Mouse (Mus musculus): ENCODE measurements around the gene Depdc7. TPM values are rescaled to one million over a fixed set of nuclear protein-coding genes. Genes with fewer than 3 reads are reported as not detected.

Depdc7 gene
- polyA plus RNA-seq (2016; fragmentation: Nextera tagmentation; extraction: Ambion mirVana) = 3.9 and 4.6 TPM in 2 replicates

- H3K27me3 ChIP-seq (replicated peaks) = peaks cover 9% of the 10 kb centered on the region; the same call in 1 of the 2 replicates
- H3K36me3 ChIP-seq = no peaks in the 10 kb centered on the region
- peak; percentile 91 for ATAC-seq (ENCODE audit: insufficient number of reproducible peaks, low FRiP score)
- peak within 1 kb of the TSS; percentile 89 for H3K9ac ChIP-seq
- H3K4me2 ChIP-seq = peak within 1 kb of the TSS; percentile 95
- H3K9me3 ChIP-seq (replicated peaks) = no peaks in the 10 kb centered on the region
- peaks cover 13% of the 10 kb centered on the region for H3K4me1 ChIP-seq (replicated peaks)
- WGBS = under 1% methylated on average over 31 of the region's 31 CpGs
- peak within 1 kb of the TSS; percentile 84 for H3K4me3 ChIP-seq
- no peak within 1 kb of the TSS for H3K27ac ChIP-seq (ENCODE audit: poor library complexity, severe bottlenecking)
These were observed at the start of gene Depdc7 for GRCm38 (mm10) chr2:104742741-104743064. Gene Depdc7, minus strand, starts transcription at chr2:104742878.

GRCm38 (mm10) chr2:104774763-104775162 is 32.1 kb upstream of the Depdc7 start:
- Histone ChIP-seq H3K36me3 (peaks cover 56% of the 10 kb centered on the region), H3K9ac (no peak overlapping the region), H3K27me3 (replicated peaks) (no peaks in the 10 kb centered on the region), H3K9me3 (replicated peaks) (no peaks in the 10 kb centered on the region), H3K4me2 (no peak overlapping the region), H3K27ac (ENCODE audit: poor library complexity, severe bottlenecking) (no peak overlapping the region), H3K4me3 (no peak overlapping the region), H3K4me1 (replicated peaks) (no peaks in the 10 kb centered on the region)
- no peak for ATAC-seq (ENCODE audit: insufficient number of reproducible peaks, low FRiP score)
- WGBS = 77% methylated on average over 1 of the region's 1 CpGs

GRCm38 (mm10) chr2:104768697-104769096 is 26.0 kb upstream of the Depdc7 start:
- Histone ChIP-seq H3K9me3 (replicated peaks) (no peaks in the 10 kb centered on the region), H3K4me3 (no peak overlapping the region), H3K4me1 (replicated peaks) (0 out of 2 replicates have a peak, but pooled peaks cover 3% of the 10 kb centered on the region), H3K36me3 (peaks cover 47% of the 10 kb centered on the region), H3K4me2 (no peak overlapping the region), H3K9ac (no peak overlapping the region), H3K27me3 (replicated peaks) (no peaks in the 10 kb centered on the region), H3K27ac (ENCODE audit: poor library complexity, severe bottlenecking) (no peak overlapping the region)
- WGBS = 93% methylated on average over 1 of the region's 1 CpGs
- no peak for ATAC-seq (ENCODE audit: insufficient number of reproducible peaks, low FRiP score)

GRCm38 (mm10) chr2:104764018-104764417 is 21.3 kb upstream of the Depdc7 start:
- Histone ChIP-seq H3K36me3 (peaks cover 35% of the 10 kb centered on the region), H3K9ac (no peak overlapping the region), H3K4me2 (no peak overlapping the region), H3K4me1 (replicated peaks) (0 out of 2 replicates have a peak, but pooled peaks cover 9% of the 10 kb centered on the region), H3K27me3 (replicated peaks) (no peaks in the 10 kb centered on the region), H3K9me3 (replicated peaks) (no peaks in the 10 kb centered on the region), H3K27ac (ENCODE audit: poor library complexity, severe bottlenecking) (no peak overlapping the region), H3K4me3 (no peak overlapping the region)
- 83% methylated on average over 4 of the region's 4 CpGs for WGBS
- no peak for ATAC-seq (ENCODE audit: insufficient number of reproducible peaks, low FRiP score)

GRCm38 (mm10) chr2:104763134-104763703 is 20.5 kb upstream of the Depdc7 start:
- Histone ChIP-seq H3K9me3 (replicated peaks) (no peaks in the 10 kb centered on the region), H3K9ac (no peak overlapping the region), H3K27ac (ENCODE audit: poor library complexity, severe bottlenecking) (peak overlapping the region; percentile 36; the same call in 1 of the 2 replicates), H3K4me2 (no peak overlapping the region), H3K27me3 (replicated peaks) (no peaks in the 10 kb centered on the region), H3K36me3 (peaks cover 34% of the 10 kb centered on the region), H3K4me1 (replicated peaks) (0 out of 2 replicates have a peak, but pooled peaks cover 9% of the 10 kb centered on the region), H3K4me3 (no peak overlapping the region)
- 43% methylated on average over 8 of the region's 8 CpGs for WGBS
- no peak for ATAC-seq (ENCODE audit: insufficient number of reproducible peaks, low FRiP score)

GRCm38 (mm10) chr2:104750611-104751010 is 7.9 kb upstream of the Depdc7 start:
- ATAC-seq (ENCODE audit: insufficient number of reproducible peaks, low FRiP score) = no peak

GRCm38 (mm10) chr2:104748652-104749183 is 6.0 kb upstream of the Depdc7 start:
- Histone ChIP-seq H3K4me2 (no peak overlapping the region), H3K9ac (no peak overlapping the region), H3K27ac (ENCODE audit: poor library complexity, severe bottlenecking) (no peak overlapping the region), H3K4me1 (replicated peaks) (no peaks in the 10 kb centered on the region), H3K4me3 (no peak overlapping the region), H3K27me3 (replicated peaks) (no peaks in the 10 kb centered on the region), H3K9me3 (replicated peaks) (no peaks in the 10 kb centered on the region), H3K36me3 (peaks cover 10% of the 10 kb centered on the region; the same call in 1 of the 2 replicates)
- 80% methylated on average over 5 of the region's 5 CpGs for WGBS
- no peak for ATAC-seq (ENCODE audit: insufficient number of reproducible peaks, low FRiP score)

More at GRCm38 (mm10) chr2:104750611-104751010, 7.9 kb upstream of the Depdc7 start:
- H3K4me3 ChIP-seq = no peak overlapping the region
- no peak overlapping the region for H3K27ac ChIP-seq (ENCODE audit: poor library complexity, severe bottlenecking)
- H3K27me3 ChIP-seq (replicated peaks) = no peaks in the 10 kb centered on the region
- no peaks in the 10 kb centered on the region for H3K4me1 ChIP-seq (replicated peaks)
- H3K4me2 ChIP-seq = no peak overlapping the region
- no peak overlapping the region for H3K9ac ChIP-seq
- peaks cover 10% of the 10 kb centered on the region; the same call in 1 of the 2 replicates for H3K36me3 ChIP-seq
- 65% methylated on average over 3 of the region's 3 CpGs for WGBS
- no peaks in the 10 kb centered on the region for H3K9me3 ChIP-seq (replicated peaks)

- Histone ChIP-seq H3K9me3 (replicated peaks) (no peaks in the 10 kb centered on the region), H3K4me2 (no peak overlapping the region), H3K9ac (no peak overlapping the region), H3K27ac (ENCODE audit: poor library complexity, severe bottlenecking) (no peak overlapping the region), H3K27me3 (replicated peaks) (peaks cover 4% of the 10 kb centered on the region; the same call in 1 of the 2 replicates), H3K4me1 (replicated peaks) (peaks cover 11% of the 10 kb centered on the region), H3K4me3 (no peak overlapping the region), H3K36me3 (no peaks in the 10 kb centered on the region)
- ATAC-seq (ENCODE audit: insufficient number of reproducible peaks, low FRiP score) = no peak
- WGBS = 46% methylated on average over 8 of the region's 8 CpGs
These were observed 3.6 kb upstream of the Depdc7 start for GRCm38 (mm10) chr2:104746251-104746650.

- no peaks in the 10 kb centered on the region for H3K36me3 ChIP-seq
- no peak overlapping the region for H3K4me2 ChIP-seq
- no peak for ATAC-seq (ENCODE audit: insufficient number of reproducible peaks, low FRiP score)
- no peak overlapping the region for H3K9ac ChIP-seq
- peaks cover 9% of the 10 kb centered on the region; the same call in 1 of the 2 replicates for H3K27me3 ChIP-seq (replicated peaks)
- no peak overlapping the region for H3K27ac ChIP-seq (ENCODE audit: poor library complexity, severe bottlenecking)
- peaks cover 13% of the 10 kb centered on the region for H3K4me1 ChIP-seq (replicated peaks)
- 52% methylated on average over 5 of the region's 5 CpGs for WGBS
- no peak overlapping the region for H3K4me3 ChIP-seq
- no peaks in the 10 kb centered on the region for H3K9me3 ChIP-seq (replicated peaks)
These were observed 1.3 kb upstream of the Depdc7 start for GRCm38 (mm10) chr2:104743971-104744370.

GRCm38 (mm10) chr2:104743160-104743559 is 482 bp upstream of the Depdc7 start:
- Histone ChIP-seq H3K36me3 (no peaks in the 10 kb centered on the region), H3K4me3 (peak overlapping the region; percentile 84), H3K9me3 (replicated peaks) (no peaks in the 10 kb centered on the region), H3K9ac (no peak overlapping the region), H3K27ac (ENCODE audit: poor library complexity, severe bottlenecking) (no peak overlapping the region), H3K4me1 (replicated peaks) (peaks cover 13% of the 10 kb centered on the region), H3K4me2 (peak overlapping the region; percentile 95), H3K27me3 (replicated peaks) (peaks cover 9% of the 10 kb centered on the region; the same call in 1 of the 2 replicates)
- no peak for ATAC-seq (ENCODE audit: insufficient number of reproducible peaks, low FRiP score)
- WGBS = 14% methylated on average over 7 of the region's 7 CpGs

GRCm38 (mm10) chr2:104741896-104742740 is 560 bp downstream of the Depdc7 start:
- Histone ChIP-seq H3K27ac (ENCODE audit: poor library complexity, severe bottlenecking) (no peak overlapping the region), H3K4me1 (replicated peaks) (peaks cover 13% of the 10 kb centered on the region), H3K36me3 (no peaks in the 10 kb centered on the region), H3K9me3 (replicated peaks) (no peaks in the 10 kb centered on the region), H3K9ac (peak overlapping the region; percentile 89), H3K4me3 (peak overlapping the region; percentile 84), H3K27me3 (replicated peaks) (peaks cover 9% of the 10 kb centered on the region; the same call in 1 of the 2 replicates), H3K4me2 (peak overlapping the region; percentile 95)
- peak; percentile 33; the same call in 1 of the 2 replicates for ATAC-seq (ENCODE audit: insufficient number of reproducible peaks, low FRiP score)
- 5% methylated on average over 45 of the region's 46 CpGs for WGBS
